Mouse (Mus musculus): ENCODE measurements around the gene I830077J02Rik. TPM values are rescaled to one million over a fixed set of nuclear protein-coding genes. Genes with fewer than 3 reads are reported as not detected.

The I830077J02Rik gene
- total RNA-seq (2023): 4.6 TPM

GRCm38 (mm10) chr3:105932240-105933071, at the start of gene I830077J02Rik:
Gene I830077J02Rik, minus strand, starts transcription at chr3:105932664.

GRCm38 (mm10) chr3:105973411-105973810, 40.9 kb upstream of the I830077J02Rik start, which contains the start of gene Ovgp1:
Gene Ovgp1, plus strand, starts transcription at chr3:105973711.

GRCm38 (mm10) chr3:105959999-105960398, 27.5 kb upstream of the I830077J02Rik start, which contains the start of gene Atp5f1:
Gene Atp5f1, minus strand, starts transcription at chr3:105960099.

GRCm38 (mm10) chr3:105958974-105959580, 26.6 kb upstream of the I830077J02Rik start, which contains the start of gene Wdr77:
Gene Wdr77, plus strand, starts transcription at chr3:105959369.

Other genes with a start within 250 kb of the I830077J02Rik start
- 27.9 TPM for gene Ddx20, start 245.1 kb downstream of the I830077J02Rik start, total RNA-seq (2023)
- gene Inka2, start 228.1 kb downstream of the I830077J02Rik start, total RNA-seq (2023): 1.4 TPM
- gene Rap1a, start 131.3 kb downstream of the I830077J02Rik start, total RNA-seq (2023): 110 TPM
- gene Adora3, start 61.8 kb downstream of the I830077J02Rik start, total RNA-seq (2023): 1.1 TPM
- not detected for gene Tmigd3, start 61.8 kb downstream of the I830077J02Rik start, total RNA-seq (2023)
- 47.9 TPM for gene Wdr77, start 26.7 kb upstream of the I830077J02Rik start, total RNA-seq (2023)
- gene Atp5f1, start 27.4 kb upstream of the I830077J02Rik start, total RNA-seq (2023): 131 TPM
- gene Ovgp1, start 41.0 kb upstream of the I830077J02Rik start, total RNA-seq (2023): 4.6 TPM
- not detected for gene Pifo, start 82.0 kb upstream of the I830077J02Rik start, total RNA-seq (2023)
- 3.3 TPM for gene Chil5, start 100.2 kb upstream of the I830077J02Rik start, total RNA-seq (2023)
- gene Chia1, start 180.6 kb upstream of the I830077J02Rik start, total RNA-seq (2023): not detected
- 2.8 TPM for gene Chil3, start 234.9 kb upstream of the I830077J02Rik start, total RNA-seq (2023)

All from CD8-positive naive resting alpha-beta T cell, adult 57 days (primary cell).